Mouse (Mus musculus): ENCODE data around the gene Il6st.
"Not testable (repeated sequence)": the region's sequence is repeated elsewhere in the genome, so short reads cannot be mapped to it uniquely, and the experiment has no call there.

The Il6st gene

GRCm38 (mm10) chr13:112463868-112464625, at the start of gene Il6st:
Il6st (plus strand) TSS chr13:112464070.
- DNase-seq (ENCODE audit: extremely low spot score, low spot score), result peak; percentile 97

- no peak for DNase-seq (ENCODE audit: extremely low spot score, low spot score)
Observed at GRCm38 (mm10) chr13:112415896-112416295, 48.0 kb upstream of the Il6st start.

DNA sequence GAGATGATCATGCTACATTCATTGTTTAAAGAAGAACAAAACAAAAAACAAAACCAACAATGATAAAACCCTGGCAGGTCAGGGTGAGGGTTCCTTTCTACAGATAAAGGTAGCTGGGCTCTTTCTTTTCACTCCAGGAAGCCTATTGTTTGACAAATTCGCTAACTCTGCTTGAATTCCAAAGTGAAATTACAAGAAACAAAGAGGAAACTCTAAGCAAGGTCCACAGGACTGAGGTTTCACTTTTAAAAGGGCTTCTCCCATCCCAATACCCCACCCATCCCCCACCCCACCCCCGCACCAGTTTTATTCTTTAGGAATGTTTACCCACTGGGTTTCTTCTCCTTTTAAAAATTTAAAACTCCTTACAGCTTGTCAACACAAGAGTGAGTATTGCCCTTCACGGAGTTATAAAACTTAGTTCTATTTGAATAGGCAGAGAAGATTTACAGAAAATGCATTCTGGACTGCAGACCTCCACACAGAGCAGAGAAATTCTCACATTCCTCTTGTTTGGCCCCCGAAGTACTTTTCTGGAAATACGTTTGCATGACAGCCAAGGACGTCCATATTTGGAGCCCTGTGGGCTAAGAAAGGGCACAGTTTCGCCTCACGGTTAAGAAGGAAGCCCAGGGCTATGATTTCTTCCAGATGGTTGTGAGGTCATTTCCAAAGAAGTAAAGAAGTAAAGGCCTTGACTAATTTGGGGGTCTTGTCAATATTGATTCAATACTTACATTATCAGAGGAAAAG, 47.3 kb upstream of the Il6st start:
- DNase-seq (ENCODE audit: extremely low spot score, low spot score), result no peak

DNA sequence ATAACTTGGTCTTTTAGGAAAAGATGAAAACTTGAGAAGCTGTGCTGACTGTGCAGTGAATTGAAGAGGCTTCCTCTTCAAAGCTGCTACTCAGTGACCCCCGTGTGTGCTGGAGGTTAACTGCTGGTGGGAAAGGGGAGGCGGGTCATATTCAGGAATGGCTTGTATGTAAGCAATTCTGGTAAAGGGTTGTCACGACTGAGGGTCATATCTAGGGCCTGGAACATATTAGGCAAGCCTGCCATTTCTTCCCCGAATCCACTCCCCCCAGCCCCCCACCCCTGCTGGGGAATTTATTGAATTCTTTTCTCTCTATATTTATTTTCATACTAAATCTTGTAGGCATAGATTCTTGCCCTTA, 46.7 kb upstream of the Il6st start:
- DNase-seq (ENCODE audit: extremely low spot score, low spot score), result no peak

DNA sequence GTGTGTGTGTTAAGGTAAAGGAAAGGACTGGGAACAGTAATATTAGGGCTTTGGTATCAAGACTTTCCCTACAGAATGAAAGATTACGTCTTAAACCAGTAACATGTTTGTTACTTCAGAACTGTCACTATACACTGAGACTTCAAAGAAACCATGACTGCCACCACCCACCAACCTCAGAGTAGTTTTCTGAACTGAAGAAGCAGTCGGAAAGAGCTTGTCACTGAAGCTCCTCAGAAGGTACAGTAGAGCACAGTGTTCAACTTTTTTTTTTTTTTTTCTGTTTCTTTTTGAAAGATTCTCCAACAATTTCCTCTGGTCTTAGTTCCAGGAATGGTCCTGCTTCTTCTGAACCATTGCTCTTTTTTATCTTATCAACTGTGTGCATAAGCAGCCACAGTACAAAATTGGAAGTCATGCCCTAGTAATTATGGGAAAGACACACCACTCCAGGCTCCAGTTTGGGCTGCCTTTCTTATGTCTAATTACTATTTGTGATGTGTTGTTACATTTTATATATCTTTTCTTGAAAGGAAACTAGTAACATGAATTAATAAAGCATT, 45.9 kb upstream of the Il6st start:
- DNase-seq (ENCODE audit: extremely low spot score, low spot score), result no peak

- DNase-seq (ENCODE audit: extremely low spot score, low spot score), result no peak
Observed at GRCm38 (mm10) chr13:112418595-112418994, 45.3 kb upstream of the Il6st start.

- no peak for DNase-seq (ENCODE audit: extremely low spot score, low spot score)
Observed at GRCm38 (mm10) chr13:112424212-112424611, 39.7 kb upstream of the Il6st start.

DNA sequence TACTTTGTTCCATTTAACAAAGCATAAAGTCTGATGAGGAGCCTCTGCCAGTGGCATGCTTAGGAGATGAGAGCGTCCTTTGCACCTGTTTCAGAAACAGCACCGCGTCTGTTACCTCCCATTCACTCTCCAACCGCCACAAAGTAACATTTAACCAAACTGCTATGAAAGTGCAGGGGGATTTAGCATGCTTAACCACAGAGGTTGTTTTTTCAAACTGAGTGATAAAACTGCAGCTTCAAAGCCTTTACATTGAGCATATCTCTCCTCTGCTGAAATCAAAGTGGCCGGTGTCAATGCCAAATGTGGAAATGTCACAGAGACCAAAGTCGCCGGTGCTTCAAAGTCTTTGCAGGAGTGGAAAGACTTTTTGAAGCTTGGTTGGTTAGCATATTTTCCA, 39.2 kb upstream of the Il6st start:
- DNase-seq (ENCODE audit: extremely low spot score, low spot score), result no peak

GRCm38 (mm10) chr13:112425181-112425654, 38.7 kb upstream of the Il6st start:
- no peak for DNase-seq (ENCODE audit: extremely low spot score, low spot score)

DNA sequence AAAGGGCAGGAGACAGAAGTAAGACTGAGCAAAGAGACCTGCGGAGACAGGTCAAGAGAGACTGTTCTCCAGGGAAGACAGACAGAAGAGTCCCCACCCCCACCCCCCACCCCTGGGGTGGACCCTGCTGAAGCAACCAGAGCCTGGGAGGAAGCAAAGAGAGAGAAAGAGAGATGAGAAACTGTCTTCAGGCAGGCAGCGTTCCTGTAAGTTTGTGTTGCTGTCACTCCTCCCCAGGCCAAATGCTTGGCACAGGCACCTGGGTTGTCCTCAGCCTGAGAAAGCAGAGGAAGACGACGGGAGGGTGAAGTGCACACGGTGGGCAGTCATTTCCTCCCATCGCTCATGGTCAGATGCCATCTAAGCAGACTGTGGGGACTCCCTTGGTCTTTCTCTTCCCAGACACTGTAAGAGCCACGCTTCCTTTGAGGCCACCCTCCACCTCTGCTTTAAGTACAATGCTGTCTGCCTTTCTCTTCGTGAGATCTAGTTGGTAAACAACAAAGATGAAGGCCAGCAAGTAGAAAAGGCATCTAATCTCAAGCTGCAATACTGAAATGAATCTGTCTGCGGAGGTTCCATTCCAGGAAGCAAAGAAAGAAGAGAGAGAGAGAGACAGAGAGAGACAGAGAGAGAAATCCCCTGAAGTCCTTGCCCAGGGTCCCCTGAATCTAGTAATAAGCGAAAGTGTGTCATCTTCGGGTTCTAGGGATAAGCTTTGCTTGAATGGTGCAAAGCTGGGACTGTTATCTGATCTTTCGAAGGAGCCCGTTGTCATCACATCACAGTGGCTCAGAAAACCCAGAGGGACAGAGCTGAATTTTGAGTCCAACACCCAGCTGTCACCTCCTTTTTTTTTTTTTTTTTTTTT, 37.4 kb upstream of the Il6st start:
- no peak for DNase-seq (ENCODE audit: extremely low spot score, low spot score)

DNA sequence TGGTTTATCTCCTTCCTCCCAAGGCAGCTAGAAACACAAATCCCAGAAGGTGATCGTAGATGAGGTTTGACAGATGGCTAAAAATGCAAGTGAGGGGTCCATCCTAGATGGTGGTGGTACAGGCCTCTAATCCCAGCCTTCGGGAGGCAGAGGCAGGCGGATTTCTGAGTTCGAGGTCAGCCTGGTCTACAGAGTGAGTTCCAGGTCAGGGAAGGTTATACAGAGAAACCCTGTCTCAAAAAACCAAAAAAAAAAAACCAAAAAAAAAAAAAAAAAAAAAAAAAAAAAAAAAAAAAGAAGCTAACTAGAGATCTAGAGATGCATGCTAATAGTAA, 36.8 kb upstream of the Il6st start:
- not testable (repeated sequence) for DNase-seq (ENCODE audit: extremely low spot score, low spot score)

GRCm38 (mm10) chr13:112427521-112427920, 36.3 kb upstream of the Il6st start:
- no peak for DNase-seq (ENCODE audit: extremely low spot score, low spot score)

DNA sequence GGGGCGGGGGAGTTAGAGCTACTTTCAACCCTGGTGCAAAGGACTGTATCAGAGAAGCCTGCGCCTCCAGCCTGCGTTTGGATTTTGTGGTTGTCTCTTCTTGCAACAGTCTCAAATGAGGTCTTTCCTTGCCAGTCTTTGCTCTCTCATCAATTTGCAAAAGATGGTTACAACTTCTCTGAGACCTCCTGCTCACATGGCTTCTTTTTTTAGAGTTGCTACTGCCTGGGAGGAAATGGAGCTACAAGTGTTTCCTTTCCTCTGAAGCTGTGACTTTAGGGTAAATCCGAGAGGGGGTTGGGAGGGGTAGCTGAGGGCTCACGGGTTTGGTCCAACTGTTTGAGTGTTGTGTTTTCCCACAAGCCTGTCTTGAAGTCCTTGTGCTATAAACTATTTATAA, 30.6 kb upstream of the Il6st start:
- DNase-seq (ENCODE audit: extremely low spot score, low spot score), result no peak

DNA sequence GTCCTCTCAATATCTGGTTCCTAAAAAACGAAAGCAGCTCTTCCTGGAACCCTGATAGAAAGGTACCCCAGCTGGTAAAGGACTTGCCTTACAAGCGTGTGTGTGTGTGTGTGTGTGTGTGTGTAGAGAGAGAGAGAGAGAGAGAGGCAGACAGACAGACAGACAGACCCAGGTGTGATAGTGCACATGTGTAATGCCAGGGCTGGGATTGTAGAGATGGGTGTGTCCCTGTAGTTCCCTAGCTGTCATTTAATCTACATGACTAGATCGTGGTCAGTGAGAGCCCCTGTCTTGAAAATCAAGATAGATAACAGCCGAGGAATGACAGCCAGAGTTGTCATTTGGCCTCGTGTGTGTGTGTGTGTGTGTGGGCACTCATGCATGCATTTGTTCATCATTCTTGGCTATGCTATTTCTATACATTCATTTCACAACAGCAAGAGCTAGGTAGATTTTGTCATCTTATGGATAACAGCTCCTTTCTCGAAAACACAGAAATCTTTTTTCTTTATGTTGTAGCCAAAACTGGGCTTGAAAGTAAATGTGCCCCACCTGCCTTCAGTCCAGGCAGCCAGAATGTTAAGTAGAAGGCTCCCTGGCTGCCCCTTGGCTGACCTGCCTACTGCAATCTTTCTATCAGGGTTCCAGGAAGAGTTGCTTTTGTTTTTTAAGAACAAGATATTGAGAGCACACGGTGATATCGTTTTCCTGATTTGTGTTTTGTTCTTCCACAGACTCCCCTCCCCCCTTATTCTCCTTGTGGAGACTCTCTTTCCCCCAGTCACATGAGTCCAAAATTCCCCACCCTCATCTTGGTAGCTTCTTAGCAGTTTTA, 28.4 kb upstream of the Il6st start:
- no peak for DNase-seq (ENCODE audit: extremely low spot score, low spot score)

DNA sequence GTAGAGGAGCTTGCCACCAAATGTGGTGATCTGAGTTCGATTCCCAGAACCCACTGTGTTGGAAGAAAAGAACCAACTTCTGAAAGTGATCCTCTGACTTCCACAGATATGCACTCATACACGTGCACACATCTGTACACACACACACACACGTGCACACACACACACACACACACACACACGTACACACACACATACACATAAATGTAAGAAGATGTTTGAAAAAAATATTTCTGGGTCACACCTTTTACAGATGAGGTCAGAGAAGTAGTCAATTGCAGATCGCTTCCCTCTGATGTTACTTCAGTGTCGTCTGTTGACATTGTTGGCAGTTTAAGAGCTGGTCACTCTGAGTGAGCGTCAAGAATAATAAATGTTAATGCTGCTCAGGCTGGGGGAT, 27.6 kb upstream of the Il6st start:
- DNase-seq (ENCODE audit: extremely low spot score, low spot score), result no peak

- DNase-seq (ENCODE audit: extremely low spot score, low spot score), result no peak
Observed at GRCm38 (mm10) chr13:112438001-112438868, 25.6 kb upstream of the Il6st start.

- no peak for DNase-seq (ENCODE audit: extremely low spot score, low spot score)
Observed at GRCm38 (mm10) chr13:112439105-112439818, 24.6 kb upstream of the Il6st start.

DNA sequence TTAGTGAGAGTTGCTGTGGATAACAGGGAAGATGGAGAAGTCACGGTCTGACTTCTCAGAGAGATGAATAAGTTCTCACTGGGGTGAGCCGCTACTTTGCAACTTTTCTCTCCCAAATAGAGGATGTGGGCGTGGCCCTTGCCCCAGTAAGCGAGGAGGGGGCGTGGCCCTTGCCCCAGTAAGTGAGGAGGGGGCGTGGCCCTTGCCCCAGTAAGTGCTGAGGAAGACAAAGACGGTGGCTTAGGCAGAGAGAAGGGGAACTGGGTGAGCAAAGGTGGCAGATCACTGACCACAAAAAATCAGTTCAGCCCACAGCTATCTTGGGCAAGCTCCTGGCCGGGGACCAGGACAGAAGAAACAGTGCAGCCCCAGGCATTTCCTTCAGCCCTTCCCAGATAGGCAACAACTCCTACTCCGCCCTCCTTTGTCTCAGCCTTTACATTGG, 23.9 kb upstream of the Il6st start:
- DNase-seq (ENCODE audit: extremely low spot score, low spot score), result peak; percentile 62

- no peak for DNase-seq (ENCODE audit: extremely low spot score, low spot score)
Observed at GRCm38 (mm10) chr13:112440668-112441067, 23.2 kb upstream of the Il6st start.

Data from neural tube, embryonic 10.5 days (tissue).